Mouse (Mus musculus) macrophage (primary cell): ENCODE results near the gene Uba5. TPM values are rescaled to one million over a fixed set of nuclear protein-coding genes. Genes with fewer than 3 reads are reported as not detected.

Experiments
- H3K27ac ChIP-seq: fragments of 350-480 bp; formaldehyde crosslinking; 2 replicates; pipeline ENCODE4 v1.9.0; 2021
- H3K36me3 ChIP-seq: fragments of 350-480 bp; formaldehyde crosslinking; 2 replicates; pipeline ENCODE4 v1.9.0; 2021; ENCODE audit errors: inconsistent target
- H3K4me3 ChIP-seq: fragments of 350-480 bp; formaldehyde crosslinking; 2 replicates; pipeline ENCODE4 v1.9.0; 2021; ENCODE audit errors: inconsistent target
- H3K79me2 ChIP-seq: fragments of 350-480 bp; formaldehyde crosslinking; 2 replicates; pipeline ENCODE4 v1.9.0; 2021; ENCODE audit errors: inconsistent target
- WGBS: methylation state at CpG from one replicate; pipeline ENCODE4 v1.1.7; 2026; ENCODE audit warnings: inconsistent platforms; ENCODE audit not compliant: missing documents; 5-methylcytosine and 5-hydroxymethylcytosine counted together
- polyA plus RNA-seq: library from polyadenylated mRNA; stranded (reverse); fragments of 250-400 nt; gene quantifications from 3 replicates; pipeline ENCODE4 v1.2.4, GENCODE M21; 2018; ENCODE audit warnings: inconsistent platforms

Gene Uba5
- polyA plus RNA-seq, 1 experiment from 2014 or later, result 39.6 TPM

GRCm38 (mm10) chr9:104035261-104036015 lies 27.5 kb downstream of the Uba5 start:
- Histone ChIP-seq H3K27ac (no peak overlapping the region), H3K79me2 (no peaks in the 10 kb centered on the region), H3K36me3 (no peaks in the 10 kb centered on the region), H3K4me3 (no peak overlapping the region)
- WGBS, result 60% methylated on average over 22 of the region's 24 CpGs

- Histone ChIP-seq H3K36me3 (no peaks in the 10 kb centered on the region), H3K4me3 (no peak overlapping the region), H3K27ac (no peak overlapping the region), H3K79me2 (no peaks in the 10 kb centered on the region)
- WGBS, result 94% methylated on average over 6 of the region's 6 CpGs
These were observed 28.2 kb downstream of the Uba5 start for GRCm38 (mm10) chr9:104034718-104035117.

GRCm38 (mm10) chr9:104034231-104034630 lies 28.7 kb downstream of the Uba5 start:
- no peak overlapping the region for H3K27ac ChIP-seq

GRCm38 (mm10) chr9:104029861-104030260 lies 33.1 kb downstream of the Uba5 start:
- no peak overlapping the region for H3K4me3 ChIP-seq
- no peaks in the 10 kb centered on the region for H3K36me3 ChIP-seq
- 96% methylated on average over 11 of the region's 11 CpGs for WGBS
- no peaks in the 10 kb centered on the region for H3K79me2 ChIP-seq
- H3K27ac ChIP-seq, result no peak overlapping the region

More at GRCm38 (mm10) chr9:104034231-104034630, 28.7 kb downstream of the Uba5 start:
- H3K79me2 ChIP-seq, result no peaks in the 10 kb centered on the region
- no peaks in the 10 kb centered on the region for H3K36me3 ChIP-seq
- 90% methylated on average over 8 of the region's 8 CpGs for WGBS
- H3K4me3 ChIP-seq, result no peak overlapping the region

GRCm38 (mm10) chr9:104027186-104027585 lies 35.7 kb downstream of the Uba5 start:
- Histone ChIP-seq H3K27ac (no peak overlapping the region), H3K36me3 (no peaks in the 10 kb centered on the region), H3K79me2 (no peaks in the 10 kb centered on the region), H3K4me3 (no peak overlapping the region)
- WGBS, result 98% methylated on average over 7 of the region's 8 CpGs

- Histone ChIP-seq H3K27ac (no peak overlapping the region), H3K79me2 (no peaks in the 10 kb centered on the region), H3K36me3 (no peaks in the 10 kb centered on the region), H3K4me3 (no peak overlapping the region)
- 96% methylated on average over 10 of the region's 10 CpGs for WGBS
These were observed 41.9 kb downstream of the Uba5 start for GRCm38 (mm10) chr9:104021026-104021425.

- Histone ChIP-seq H3K27ac (no peak overlapping the region), H3K79me2 (no peaks in the 10 kb centered on the region), H3K4me3 (no peak overlapping the region), H3K36me3 (no peaks in the 10 kb centered on the region)
- 100% methylated on average over 1 of the region's 1 CpGs for WGBS
These were observed 48.4 kb downstream of the Uba5 start for GRCm38 (mm10) chr9:104014526-104014925.

- H3K27ac ChIP-seq, result no peak overlapping the region
- H3K79me2 ChIP-seq, result no peaks in the 10 kb centered on the region
- under 1% methylated on average over 37 of the region's 37 CpGs for WGBS
- peak overlapping the region; percentile 21 for H3K4me3 ChIP-seq
- H3K36me3 ChIP-seq, result no peaks in the 10 kb centered on the region
These were observed 60.0 kb downstream of the Uba5 start for GRCm38 (mm10) chr9:104002913-104003330.

- peak within 1 kb of the TSS; percentile 78 for H3K27ac ChIP-seq
- 2% methylated on average over 47 of the region's 55 CpGs for WGBS
- H3K79me2 ChIP-seq, result no peaks in the 10 kb centered on the region
- H3K4me3 ChIP-seq, result peak within 1 kb of the TSS; percentile 55
- H3K36me3 ChIP-seq, result no peaks in the 10 kb centered on the region
These were observed 60.7 kb downstream of the Uba5 start, which contains the start of gene Nphp3 for GRCm38 (mm10) chr9:104001921-104002859. Gene Nphp3 (plus strand): TSS chr9:104002544.

- H3K27ac ChIP-seq, result no peak overlapping the region
- 63% methylated on average over 3 of the region's 3 CpGs for WGBS
- no peaks in the 10 kb centered on the region for H3K36me3 ChIP-seq
- no peak overlapping the region for H3K4me3 ChIP-seq
- no peaks in the 10 kb centered on the region for H3K79me2 ChIP-seq
These were observed 62.3 kb downstream of the Uba5 start for GRCm38 (mm10) chr9:104000601-104001000.

Other genes starting within 250 kb of the Uba5 start
- 1.00 to 2.6 TPM (median 1.8 TPM) in 3 replicates for gene Nphp3, start 60.6 kb downstream of the Uba5 start, polyA plus RNA-seq
- not detected in 3 replicates for gene Gm28305, start 22.5 kb downstream of the Uba5 start, polyA plus RNA-seq
- gene Acad11, start 243 bp upstream of the Uba5 start, polyA plus RNA-seq, result 8.3 to 8.7 TPM (median 8.7 TPM) in 3 replicates
- gene Ackr4, start 63.8 kb upstream of the Uba5 start, polyA plus RNA-seq, result not detected in 3 replicates
- 52.3 to 82.4 TPM (median 64.2 TPM) in 3 replicates for gene Dnajc13, start 199.8 kb upstream of the Uba5 start, polyA plus RNA-seq